Mouse (Mus musculus): ENCODE data around the gene BC049352. TPM values are rescaled to one million over a fixed set of nuclear protein-coding genes. Genes with fewer than 3 reads are reported as not detected.
A peak's percentile ranks its signal among the peaks of the same experiment; 100 is the strongest.

The BC049352 gene
- total RNA-seq, 1 experiment from 2014 or later: not detected

- DNase-seq: peak; percentile 31
Measured at GRCm38 (mm10) chr9:45189661-45190174, 7.9 kb downstream of the BC049352 start.

- DNase-seq: no peak
Measured at GRCm38 (mm10) chr9:45195468-45195867, 13.7 kb downstream of the BC049352 start.

- DNase-seq: no peak
Measured at GRCm38 (mm10) chr9:45196125-45196830, 14.5 kb downstream of the BC049352 start.

GRCm38 (mm10) chr9:45197549-45197948 lies 15.7 kb downstream of the BC049352 start:
- DNase-seq: no peak

- peak; percentile 68 for DNase-seq
Measured at GRCm38 (mm10) chr9:45201319-45201947, 19.6 kb downstream of the BC049352 start.

- no peak for DNase-seq
Measured at GRCm38 (mm10) chr9:45202021-45202798, 20.4 kb downstream of the BC049352 start.

- DNase-seq: no peak
Measured at GRCm38 (mm10) chr9:45203797-45204410, 22.1 kb downstream of the BC049352 start, which contains the start of gene Tmprss4. TSS of gene Tmprss4 (minus strand) at chr9:45204092.

GRCm38 (mm10) chr9:45205143-45205542 lies 23.3 kb downstream of the BC049352 start:
- no peak for DNase-seq

- DNase-seq: no peak
Measured at GRCm38 (mm10) chr9:45206121-45206520, 24.3 kb downstream of the BC049352 start.

- no peak for DNase-seq
Measured at GRCm38 (mm10) chr9:45207015-45207743, 25.4 kb downstream of the BC049352 start.

GRCm38 (mm10) chr9:45212001-45212400 lies 30.2 kb downstream of the BC049352 start:
- no peak for DNase-seq

GRCm38 (mm10) chr9:45215526-45216179 lies 33.8 kb downstream of the BC049352 start:
- DNase-seq: peak; percentile 33

- no peak for DNase-seq
Measured at GRCm38 (mm10) chr9:45219644-45220043, 37.8 kb downstream of the BC049352 start.

- peak; percentile 95 for DNase-seq
Measured at GRCm38 (mm10) chr9:45221567-45221966, 39.8 kb downstream of the BC049352 start.

GRCm38 (mm10) chr9:45229359-45229758 lies 47.6 kb downstream of the BC049352 start:
- DNase-seq: no peak

- DNase-seq: no peak
Measured at GRCm38 (mm10) chr9:45235668-45236227, 53.9 kb downstream of the BC049352 start.

GRCm38 (mm10) chr9:45236744-45237143 lies 54.9 kb downstream of the BC049352 start:
- no peak for DNase-seq

GRCm38 (mm10) chr9:45241397-45241796 lies 59.6 kb downstream of the BC049352 start:
- no peak for DNase-seq

GRCm38 (mm10) chr9:45245432-45245831 lies 63.6 kb downstream of the BC049352 start:
- DNase-seq: no peak

GRCm38 (mm10) chr9:45246060-45246459 lies 64.3 kb downstream of the BC049352 start:
- no peak for DNase-seq

- no peak for DNase-seq
Measured at GRCm38 (mm10) chr9:45247536-45247935, 65.7 kb downstream of the BC049352 start.

Data from adrenal gland, postnatal 14 days (tissue).